Mouse (Mus musculus) left cerebral cortex, postnatal 4 days (tissue): ENCODE measurements at regions not wholly inside any gene's neighbourhood (a gene's known extent, or its start where the extent isn't known, plus 50 kb on each side); places are given as distances from the start of the nearest gene placed in this dataset.

ENCODE experiments used
- DNase-seq: peaks from one replicate; pipeline ENCODE4 v3.0.0-alpha.2; 2022
- intact Hi-C: fragments of 180-260 bp; cut with DNase I; formaldehyde crosslinking; loops from one replicate; pipeline ENCODE4 v1.15.1; 2025

GRCm38 (mm10) chr15:94074161-94074950, 390.9 kb downstream of the Adamts20 start:
- no peak for DNase-seq
- intact Hi-C loops: no loop called here

- DNase-seq: no peak
- intact Hi-C loops: no loop called here
These were observed 397.5 kb downstream of the Adamts20 start for GRCm38 (mm10) chr15:94067721-94068120.

- intact Hi-C loops: no loop called here
- DNase-seq: no peak
These were observed 415.5 kb downstream of the Adamts20 start for GRCm38 (mm10) chr15:94049638-94050273.

GRCm38 (mm10) chr15:94046186-94046585, 419.0 kb downstream of the Adamts20 start:
- intact Hi-C loops: no loop called here
- DNase-seq: no peak

GRCm38 (mm10) chr15:94045131-94045756, 420.0 kb downstream of the Adamts20 start:
- DNase-seq: peak; percentile 24
- intact Hi-C loops: no loop called here

- DNase-seq: no peak
- intact Hi-C loops: no loop called here
These were observed 432.3 kb downstream of the Adamts20 start for GRCm38 (mm10) chr15:94032957-94033356.

- intact Hi-C loops: no loop called here
- DNase-seq: no peak
These were observed 430.5 kb upstream of the Prickle1 start for GRCm38 (mm10) chr15:94025996-94026696.

- no peak for DNase-seq
- intact Hi-C loops: no loop called here
These were observed 429.7 kb upstream of the Prickle1 start for GRCm38 (mm10) chr15:94025239-94025971.

- no peak for DNase-seq
- intact Hi-C loops: no loop called here
These were observed 429.1 kb upstream of the Prickle1 start for GRCm38 (mm10) chr15:94024806-94025205.

- intact Hi-C loops: no loop called here
- peak; percentile 8 for DNase-seq
These were observed 428.5 kb upstream of the Prickle1 start for GRCm38 (mm10) chr15:94024126-94024730.

GRCm38 (mm10) chr15:94023501-94023900, 427.8 kb upstream of the Prickle1 start:
- no peak for DNase-seq
- intact Hi-C loops: no loop called here

- no peak for DNase-seq
- intact Hi-C loops: no loop called here
These were observed 422.1 kb upstream of the Prickle1 start for GRCm38 (mm10) chr15:94017814-94018213.

GRCm38 (mm10) chr15:94011499-94011898, 415.8 kb upstream of the Prickle1 start:
- no peak for DNase-seq
- intact Hi-C loops: no loop called here

GRCm38 (mm10) chr15:94006082-94006481, 410.4 kb upstream of the Prickle1 start:
- DNase-seq: no peak
- intact Hi-C loops: no loop called here

- intact Hi-C loops: no loop called here
- no peak for DNase-seq
These were observed 409.2 kb upstream of the Prickle1 start for GRCm38 (mm10) chr15:94004911-94005310.

- DNase-seq: no peak
- intact Hi-C loops: no loop called here
These were observed 407.5 kb upstream of the Prickle1 start for GRCm38 (mm10) chr15:94003145-94003544.

GRCm38 (mm10) chr15:93994542-93994941, 398.9 kb upstream of the Prickle1 start:
- intact Hi-C loops: no loop called here
- no peak for DNase-seq

GRCm38 (mm10) chr15:93990139-93990538, 394.4 kb upstream of the Prickle1 start:
- no peak for DNase-seq
- intact Hi-C loops: no loop called here

GRCm38 (mm10) chr15:93988367-93988766, 392.7 kb upstream of the Prickle1 start:
- no peak for DNase-seq
- intact Hi-C loops: no loop called here
